Mouse (Mus musculus) midbrain, embryonic 11.5 days (tissue): ENCODE results near the gene Cavin1. TPM values are rescaled to one million over a fixed set of nuclear protein-coding genes. Genes with fewer than 3 reads are reported as not detected.
A peak's percentile ranks its signal among the peaks of the same experiment; 100 is the strongest.

Source experiments
- ATAC-seq: fragments of 200-750 bp; cut with Nextera tagmentation; 2 replicates; pipeline ENCODE4 v1.8.0; 2017; ENCODE audit warnings: moderate TSS enrichment, moderate library complexity; ENCODE audit not compliant: low FRiP score
- DNase-seq: peaks from one replicate; pipeline ENCODE4 v3.0.0; 2015; ENCODE audit warnings: low spot score; ENCODE audit errors: missing footprints
- H3K27ac ChIP-seq: fragments of 300-500 bp; sonication (generic); 2 replicates; pipeline ENCODE4 v1.5.1; 2014; ENCODE audit warnings: low read depth, low read length
- H3K27me3 ChIP-seq: fragments of 300-500 bp; sonication (generic); 2 replicates; pipeline ENCODE4 v1.6.1; 2014; ENCODE audit warnings: mild to moderate bottlenecking, low read length, moderate library complexity, mixed read lengths; ENCODE audit not compliant: control insufficient read depth, insufficient read depth
- H3K36me3 ChIP-seq: fragments of 300-500 bp; sonication (generic); 2 replicates; pipeline ENCODE4 v1.6.1; 2014; ENCODE audit warnings: mild to moderate bottlenecking, low read length, moderate library complexity, mixed read lengths; ENCODE audit not compliant: control insufficient read depth, insufficient read depth
- H3K4me1 ChIP-seq: fragments of 300-500 bp; sonication (generic); 2 replicates; pipeline ENCODE4 v1.6.1; 2014; ENCODE audit warnings: low read length; ENCODE audit not compliant: control insufficient read depth, insufficient read depth
- H3K4me2 ChIP-seq: fragments of 300-500 bp; sonication (generic); 2 replicates; pipeline ENCODE4 v1.6.1; 2014; ENCODE audit warnings: mild to moderate bottlenecking, moderate library complexity
- H3K4me3 ChIP-seq: fragments of 300-500 bp; sonication (generic); 2 replicates; pipeline ENCODE4 v1.5.1; 2014; ENCODE audit warnings: low read depth, low read length
- H3K9ac ChIP-seq: fragments of 300-500 bp; sonication (generic); 2 replicates; pipeline ENCODE4 v1.6.1; 2014; ENCODE audit warnings: low read length
- H3K9me3 ChIP-seq: fragments of 300-500 bp; sonication (generic); 2 replicates; pipeline ENCODE4 v1.6.1; 2016; ENCODE audit warnings: low read length; ENCODE audit not compliant: control insufficient read depth
- WGBS: fragments of 180-500 bp; shearing (Covaris S2); extraction: QIAGEN DNeasy Blood & Tissue Kit; methylation state at CpG from one replicate; pipeline ENCODE4 v1.1.7; 2014; 5-methylcytosine and 5-hydroxymethylcytosine counted together
- polyA plus RNA-seq: library from polyadenylated mRNA; unstranded; fragments of >200 nt; fragmentation: Nextera tagmentation; extraction: Ambion mirVana; gene quantifications from 2 replicates; pipeline ENCODE4 v1.2.1, GENCODE M21; 2014

Cavin1 gene
- polyA plus RNA-seq, 1 experiment from 2014 or later, result 12.5 TPM

GRCm38 (mm10) chr11:100971455-100971854, 768 bp upstream of the Cavin1 start:
- Histone ChIP-seq H3K27me3 (peaks cover 45% of the 10 kb centered on the region), H3K9me3 (no peaks in the 10 kb centered on the region), H3K4me1 (peaks cover 9% of the 10 kb centered on the region; the same call in 1 of the 2 replicates), H3K4me3 (no peak overlapping the region), H3K9ac (no peak overlapping the region), H3K36me3 (no peaks in the 10 kb centered on the region), H3K27ac (no peak overlapping the region), H3K4me2 (no peak overlapping the region)
- DNase-seq (peak; percentile 81), ATAC-seq (no peak)
- WGBS, result 61% methylated on average over 10 of the region's 10 CpGs

- Histone ChIP-seq H3K9ac (peak overlapping the region; percentile 33), H3K27ac (no peak overlapping the region), H3K9me3 (no peaks in the 10 kb centered on the region), H3K27me3 (peaks cover 46% of the 10 kb centered on the region), H3K4me1 (peaks cover 9% of the 10 kb centered on the region; the same call in 1 of the 2 replicates), H3K4me2 (peak overlapping the region; percentile 43), H3K4me3 (peak overlapping the region; percentile 29), H3K36me3 (no peaks in the 10 kb centered on the region)
- WGBS, result under 1% methylated on average over 65 of the region's 65 CpGs
- peak; percentile 94 for DNase-seq
- no peak for ATAC-seq
Measured at GRCm38 (mm10) chr11:100969744-100970556, 737 bp downstream of the Cavin1 start.

GRCm38 (mm10) chr11:100969189-100969743, 1.4 kb downstream of the Cavin1 start:
- Histone ChIP-seq H3K4me1 (peaks cover 9% of the 10 kb centered on the region; the same call in 1 of the 2 replicates), H3K27me3 (peaks cover 46% of the 10 kb centered on the region), H3K9ac (peak overlapping the region; percentile 20; the same call in 1 of the 2 replicates), H3K27ac (no peak overlapping the region), H3K4me3 (peak overlapping the region; percentile 29), H3K4me2 (peak overlapping the region; percentile 43), H3K36me3 (no peaks in the 10 kb centered on the region), H3K9me3 (no peaks in the 10 kb centered on the region)
- DNase-seq (peak; percentile 85), ATAC-seq (no peak)
- WGBS, result 6% methylated on average over 30 of the region's 35 CpGs

GRCm38 (mm10) chr11:100968501-100968900, 2.2 kb downstream of the Cavin1 start:
- Histone ChIP-seq H3K27ac (no peak overlapping the region), H3K4me2 (no peak overlapping the region), H3K36me3 (no peaks in the 10 kb centered on the region), H3K27me3 (peaks cover 46% of the 10 kb centered on the region), H3K4me3 (no peak overlapping the region), H3K9ac (no peak overlapping the region), H3K4me1 (peaks cover 9% of the 10 kb centered on the region; the same call in 1 of the 2 replicates), H3K9me3 (no peaks in the 10 kb centered on the region)
- DNase-seq, result no peak
- 77% methylated on average over 5 of the region's 5 CpGs for WGBS
- no peak for ATAC-seq

GRCm38 (mm10) chr11:100967881-100968420, 2.7 kb downstream of the Cavin1 start:
- Histone ChIP-seq H3K4me2 (no peak overlapping the region), H3K4me1 (peaks cover 9% of the 10 kb centered on the region; the same call in 1 of the 2 replicates), H3K9me3 (no peaks in the 10 kb centered on the region), H3K27me3 (peaks cover 46% of the 10 kb centered on the region), H3K36me3 (no peaks in the 10 kb centered on the region), H3K9ac (no peak overlapping the region), H3K27ac (no peak overlapping the region), H3K4me3 (no peak overlapping the region)
- 89% methylated on average over 5 of the region's 5 CpGs for WGBS
- ATAC-seq, result no peak
- DNase-seq, result peak; percentile 82

GRCm38 (mm10) chr11:100967376-100967775, 3.3 kb downstream of the Cavin1 start:
- ATAC-seq (no peak), DNase-seq (peak; percentile 28)
- Histone ChIP-seq H3K36me3 (no peaks in the 10 kb centered on the region), H3K4me2 (no peak overlapping the region), H3K27me3 (peaks cover 44% of the 10 kb centered on the region), H3K9ac (no peak overlapping the region), H3K9me3 (no peaks in the 10 kb centered on the region), H3K4me3 (no peak overlapping the region), H3K4me1 (peaks cover 9% of the 10 kb centered on the region; the same call in 1 of the 2 replicates), H3K27ac (no peak overlapping the region)
- 68% methylated on average over 5 of the region's 5 CpGs for WGBS

- ATAC-seq, result no peak
- Histone ChIP-seq H3K4me2 (no peak overlapping the region), H3K9me3 (no peaks in the 10 kb centered on the region), H3K27me3 (peaks cover 30% of the 10 kb centered on the region), H3K9ac (no peak overlapping the region), H3K4me1 (peaks cover 9% of the 10 kb centered on the region; the same call in 1 of the 2 replicates), H3K27ac (no peak overlapping the region), H3K36me3 (no peaks in the 10 kb centered on the region), H3K4me3 (no peak overlapping the region)
- peak; percentile 72 for DNase-seq
- WGBS, result 82% methylated on average over 6 of the region's 6 CpGs
Measured at GRCm38 (mm10) chr11:100965760-100966159, 4.9 kb downstream of the Cavin1 start.

GRCm38 (mm10) chr11:100964901-100965542, 5.7 kb downstream of the Cavin1 start:
- Histone ChIP-seq H3K27ac (no peak overlapping the region), H3K36me3 (no peaks in the 10 kb centered on the region), H3K9ac (no peak overlapping the region), H3K9me3 (no peaks in the 10 kb centered on the region), H3K27me3 (peaks cover 23% of the 10 kb centered on the region), H3K4me3 (no peak overlapping the region), H3K4me1 (peaks cover 6% of the 10 kb centered on the region; the same call in 1 of the 2 replicates), H3K4me2 (no peak overlapping the region)
- 88% methylated on average over 6 of the region's 6 CpGs for WGBS
- DNase-seq (peak; percentile 79), ATAC-seq (no peak)
